Mouse (Mus musculus): ENCODE measurements around the gene Brpf3.

GRCm38 (mm10) chr17:28850511-28850910, 49.6 kb downstream of the Brpf3 start:
- TF ChIP-seq CTCF (conservative IDR thresholded peaks at IDR 0.05 in 1 of 2, IDR thresholded peaks at IDR 0.05 in 1 of 2; ENCODE audit: low read depth in 2 of 2, low read length in 2 of 2), result no peak
- TF ChIP-seq E2F4 (IDR thresholded peaks at IDR 0.05; ENCODE audit: insufficient replicate concordance, low read depth, low read length), result no peak
- TF ChIP-seq ZNF384 (IDR thresholded peaks at IDR 0.05; ENCODE audit: low read depth, low read length), result no peak
- no peak for TF ChIP-seq USF2 (conservative IDR thresholded peaks at IDR 0.05; ENCODE audit: low read depth, low read length)
- TF ChIP-seq SMC3 (IDR thresholded peaks at IDR 0.05; ENCODE audit: low read depth, low read length), result no peak
- TF ChIP-seq POLR2A (IDR thresholded peaks at IDR 0.05; ENCODE audit: low read depth, low read length), result no peak
- TF ChIP-seq GABPA (IDR thresholded peaks at IDR 0.05; ENCODE audit: insufficient replicate concordance, low read depth, low read length), result no peak
- no peak for TF ChIP-seq CHD2 (IDR thresholded peaks at IDR 0.05; ENCODE audit: low read length)
- TF ChIP-seq IRF4 (IDR thresholded peaks at IDR 0.05; ENCODE audit: low read depth, low read length), result no peak
- no peak for TF ChIP-seq ZC3H11A (IDR thresholded peaks at IDR 0.05; ENCODE audit: low read depth, low read length)
- no peak for TF ChIP-seq ZMIZ1 (IDR thresholded peaks at IDR 0.05; ENCODE audit: low read depth, low read length)
- TF ChIP-seq TCF12 (IDR thresholded peaks at IDR 0.05; ENCODE audit: low read depth, low read length), result no peak
- TF ChIP-seq KAT2A (IDR thresholded peaks at IDR 0.05; ENCODE audit: insufficient replicate concordance, low read length), result no peak
- no peak for TF ChIP-seq EP300 (IDR thresholded peaks at IDR 0.05; ENCODE audit: low read length)
